Mouse (Mus musculus) limb, embryonic 14.5 days (tissue): ENCODE results near the gene Actl10. TPM values are rescaled to one million over a fixed set of nuclear protein-coding genes. Genes with fewer than 3 reads are reported as not detected.

Experiments used
- ATAC-seq: fragments of 200-750 bp; cut with Nextera tagmentation; 2 replicates; pipeline ENCODE4 v1.8.0; 2017; ENCODE audit warnings: low read depth, moderate number of reproducible peaks, moderate TSS enrichment; ENCODE audit not compliant: low FRiP score
- DNase-seq: peaks from one replicate; pipeline ENCODE4 v3.0.0-alpha.2; 2015; ENCODE audit warnings: low spot score
- H3K27ac ChIP-seq: fragments of 300-500 bp; sonication (generic); replicated peaks from 2 replicates; pipeline ENCODE4 v1.5.1; 2014; ENCODE audit warnings: low read depth, mild to moderate bottlenecking, low read length, moderate library complexity, mixed read lengths
- H3K27me3 ChIP-seq: fragments of 300-500 bp; sonication (generic); 2 replicates; pipeline ENCODE4 v1.6.1; 2014; ENCODE audit warnings: low read length, mixed read lengths; ENCODE audit not compliant: control insufficient read depth, insufficient read depth
- H3K36me3 ChIP-seq: fragments of 300-500 bp; sonication (generic); 2 replicates; pipeline ENCODE4 v1.6.1; 2014; ENCODE audit warnings: mild to moderate bottlenecking, low read length, moderate library complexity, mixed read lengths; ENCODE audit not compliant: control insufficient read depth, insufficient read depth
- H3K4me1 ChIP-seq: fragments of 300-500 bp; sonication (generic); 2 replicates; pipeline ENCODE4 v1.6.1; 2014; ENCODE audit warnings: antibody characterized with exemption, low read length, mixed read lengths; ENCODE audit not compliant: control insufficient read depth, insufficient read depth
- H3K4me2 ChIP-seq: fragments of 300-500 bp; sonication (generic); replicated peaks from 2 replicates; pipeline ENCODE4 v1.6.1; 2014; ENCODE audit warnings: low read depth, mild to moderate bottlenecking, low read length, moderate library complexity; ENCODE audit not compliant: severe bottlenecking
- H3K4me3 ChIP-seq: fragments of 300-500 bp; sonication (generic); replicated peaks from 2 replicates; pipeline ENCODE4 v1.5.1; 2014; ENCODE audit warnings: low read length
- H3K9ac ChIP-seq: fragments of 300-500 bp; sonication (generic); 2 replicates; pipeline ENCODE4 v1.6.1; 2014; ENCODE audit warnings: mild to moderate bottlenecking, low read depth, low read length, moderate library complexity; ENCODE audit not compliant: severe bottlenecking
- H3K9me3 ChIP-seq: fragments of 300-500 bp; sonication (generic); 2 replicates; pipeline ENCODE4 v1.6.1; 2016; ENCODE audit warnings: low read length; ENCODE audit not compliant: control insufficient read depth
- POLR2A ChIP-seq: fragments of 200-500 bp; IDR thresholded peaks from 2 replicates; pipeline ENCODE4 v1.8.0; 2012; ENCODE audit warnings: inconsistent platforms, mild to moderate bottlenecking, moderate library complexity, borderline replicate concordance; ENCODE audit not compliant: insufficient read depth, insufficient read length; ENCODE audit errors: extremely low read depth
- WGBS: fragments of 180-500 bp; shearing (Covaris S2); extraction: QIAGEN DNeasy Blood & Tissue Kit; methylation state at CpG from one replicate; pipeline ENCODE4 v1.1.7; 2014; 5-methylcytosine and 5-hydroxymethylcytosine counted together
- polyA plus RNA-seq, 2 experiments: library from polyadenylated mRNA; depleted of rRNA in 1 of 2; stranded (reverse) in 1 of 2; unstranded in 1 of 2; fragments of >200 nt; fragmentation: Nextera tagmentation in 1 of 2; extraction: Ambion mirVana in 1 of 2; gene quantifications; 2 replicates each; pipeline versions ENCODE4 v1.2.1 to v1.2.3; 2012 to 2014

The Actl10 gene
- polyA plus RNA-seq, 2 experiments, result 0.09 to 0.21 TPM

DNA sequence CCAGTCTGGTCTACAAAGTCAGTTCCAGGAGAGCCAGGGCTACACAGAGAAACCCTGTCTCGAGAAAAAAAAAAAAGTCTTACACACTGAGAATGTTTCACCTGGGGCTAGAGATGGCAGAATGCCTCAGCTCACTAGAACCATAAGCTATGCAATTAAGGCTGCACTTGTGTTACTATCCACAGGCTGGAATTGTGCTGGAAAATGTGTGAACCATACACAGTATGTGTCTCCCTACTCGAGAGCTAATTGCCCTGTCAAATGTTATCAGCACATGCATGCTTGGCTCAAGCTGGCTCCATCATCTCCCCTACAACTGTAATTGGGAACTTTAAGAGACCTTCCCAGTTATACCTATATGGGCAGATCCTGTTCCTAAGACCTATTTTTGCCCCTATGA, 639 bp upstream of the Actl10 start:
- Histone ChIP-seq H3K27ac (no peak overlapping the region), H3K36me3 (no peaks in the 10 kb centered on the region), H3K9me3 (no peaks in the 10 kb centered on the region), H3K4me3 (no peak overlapping the region), H3K9ac (no peak overlapping the region), H3K27me3 (peaks cover 15% of the 10 kb centered on the region), H3K4me2 (no peak overlapping the region), H3K4me1 (peaks cover 19% of the 10 kb centered on the region)
- DNase-seq, result no peak
- WGBS, result 69% methylated on average over 2 of the region's 2 CpGs
- no peak for ATAC-seq
- no peak for TF ChIP-seq POLR2A

DNA sequence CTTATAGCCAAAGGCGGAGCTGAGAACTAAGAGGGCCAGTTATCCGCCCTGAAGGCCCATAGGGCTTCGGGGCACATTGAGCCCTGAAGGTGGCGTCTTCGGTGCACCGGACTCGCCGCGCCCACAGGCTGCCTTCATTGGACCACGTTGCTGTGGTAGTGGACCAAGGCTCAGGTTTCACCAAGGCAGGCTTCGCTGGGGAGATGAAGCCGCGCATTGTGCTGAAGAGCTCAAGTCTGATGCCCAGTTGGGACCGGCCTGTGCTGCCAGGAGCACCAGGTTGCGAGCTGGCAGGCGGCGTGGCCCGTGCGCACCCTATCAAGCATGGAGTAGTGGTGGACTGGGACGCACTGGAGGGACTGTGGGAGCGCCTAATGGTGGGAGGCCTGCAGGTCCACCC, 351 bp downstream of the Actl10 start:
- Histone ChIP-seq H3K4me1 (peaks cover 21% of the 10 kb centered on the region), H3K27me3 (peaks cover 15% of the 10 kb centered on the region), H3K27ac (no peak overlapping the region), H3K9me3 (no peaks in the 10 kb centered on the region), H3K9ac (peak overlapping the region; percentile 21; the same call in 1 of the 2 replicates), H3K4me2 (peak overlapping the region; percentile 41), H3K36me3 (no peaks in the 10 kb centered on the region), H3K4me3 (peak overlapping the region; percentile 8; the same call in 1 of the 2 replicates)
- 29% methylated on average over 21 of the region's 21 CpGs for WGBS
- no peak for ATAC-seq
- TF ChIP-seq POLR2A, result no peak
- DNase-seq, result no peak

DNA sequence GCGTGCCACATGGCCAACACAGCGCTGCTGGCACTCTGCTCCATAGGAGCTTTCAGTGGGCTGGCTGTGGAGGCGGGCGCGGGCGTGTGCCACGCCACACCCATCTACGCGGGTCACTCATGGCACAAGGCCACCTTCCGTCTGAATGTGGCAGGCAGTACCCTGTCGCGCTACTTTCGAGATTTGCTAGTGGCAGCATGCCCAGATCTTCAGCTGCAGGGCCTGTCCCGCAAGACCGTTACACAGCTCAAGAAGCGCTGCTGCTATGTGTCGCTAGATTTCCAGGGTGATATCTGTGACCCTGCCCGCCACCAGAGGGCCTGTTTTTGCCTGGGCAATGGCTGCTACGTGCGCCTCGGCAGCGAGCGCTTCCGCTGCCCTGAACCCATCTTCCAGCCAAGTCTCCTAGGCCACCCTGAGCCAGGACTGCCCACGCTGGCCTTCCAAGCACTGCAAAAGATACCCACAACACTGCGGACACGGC, 890 bp downstream of the Actl10 start:
- DNase-seq (peak; percentile 52), ATAC-seq (peak; percentile 42)
- peak overlapping the region; percentile 21; the same call in 1 of the 2 replicates for H3K9ac ChIP-seq
- H3K4me3 ChIP-seq, result peak overlapping the region; percentile 8; the same call in 1 of the 2 replicates
- H3K4me2 ChIP-seq, result peak overlapping the region; percentile 41
- peaks cover 26% of the 10 kb centered on the region for H3K4me1 ChIP-seq
- TF ChIP-seq POLR2A, result no peak
- H3K36me3 ChIP-seq, result no peaks in the 10 kb centered on the region
- H3K27me3 ChIP-seq, result peaks cover 15% of the 10 kb centered on the region
- no peaks in the 10 kb centered on the region for H3K9me3 ChIP-seq
- 19% methylated on average over 27 of the region's 27 CpGs for whole genome bisulfite sequencing
- H3K27ac ChIP-seq, result no peak overlapping the region

DNA sequence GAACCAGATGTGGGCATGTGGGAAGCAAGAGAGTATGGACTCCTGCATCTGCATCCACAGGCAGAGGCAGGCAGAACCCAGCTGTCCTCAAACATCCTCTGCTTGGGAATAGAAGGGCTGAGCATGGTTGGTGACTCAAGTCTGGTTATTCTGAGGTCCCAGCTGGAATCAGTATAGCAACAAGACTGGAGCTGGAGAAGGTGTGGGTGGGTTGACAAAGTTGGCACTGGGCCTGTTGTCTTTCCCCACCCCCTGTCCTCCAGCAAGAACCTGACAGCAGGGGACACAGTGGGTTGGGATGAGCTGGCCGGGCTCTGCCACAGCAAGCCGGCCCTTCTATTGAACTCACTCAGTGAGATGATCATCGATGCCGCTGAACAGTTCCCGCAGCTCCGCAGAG, 3.7 kb downstream of the Actl10 start:
- Histone ChIP-seq H3K27me3 (peaks cover 8% of the 10 kb centered on the region), H3K9ac (no peak overlapping the region), H3K9me3 (no peaks in the 10 kb centered on the region), H3K4me2 (no peak overlapping the region), H3K27ac (no peak overlapping the region), H3K4me3 (no peak overlapping the region), H3K4me1 (peaks cover 37% of the 10 kb centered on the region), H3K36me3 (peaks cover 3% of the 10 kb centered on the region; the same call in 1 of the 2 replicates)
- ATAC-seq (no peak), DNase-seq (no peak)
- TF ChIP-seq POLR2A, result no peak
- WGBS, result 96% methylated on average over 5 of the region's 6 CpGs

DNA sequence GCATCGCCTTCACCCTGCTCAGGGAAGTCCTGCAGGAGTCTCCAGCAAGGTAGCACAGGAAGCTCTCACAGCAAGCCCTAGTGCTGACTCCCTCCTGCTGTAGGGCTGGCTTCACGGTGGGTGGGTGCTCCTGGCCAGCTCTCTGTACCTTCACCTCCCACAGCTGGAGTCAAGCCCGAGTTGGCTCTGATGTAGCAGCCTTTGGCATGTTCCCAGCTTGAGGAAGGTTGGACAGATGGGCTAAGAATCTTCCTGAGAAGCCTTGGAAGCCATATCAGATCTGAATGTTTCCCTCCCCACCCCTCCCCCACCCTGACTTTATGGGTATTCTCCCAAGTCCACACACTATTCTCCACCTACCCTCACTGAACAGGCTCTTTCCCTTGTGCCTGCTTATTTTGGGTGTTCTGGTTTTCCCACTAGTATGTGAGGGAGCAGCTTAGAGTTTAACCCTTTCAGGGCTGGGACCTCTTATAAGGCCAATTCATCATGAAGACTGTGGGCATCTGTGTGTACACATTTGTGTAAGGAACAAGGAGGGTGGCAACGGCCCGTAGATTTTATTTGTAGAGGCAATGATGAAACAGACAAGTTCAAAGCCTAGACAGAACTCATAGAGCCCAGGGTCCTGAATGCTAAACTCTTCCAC, 5.7 kb downstream of the Actl10 start:
- H3K9ac ChIP-seq, result no peak overlapping the region
- H3K4me2 ChIP-seq, result no peak overlapping the region
- H3K4me3 ChIP-seq, result no peak overlapping the region
- ATAC-seq, result no peak
- peaks cover 20% of the 10 kb centered on the region; the same call in 1 of the 2 replicates for H3K36me3 ChIP-seq
- WGBS, result 49% methylated on average over 5 of the region's 5 CpGs
- H3K27me3 ChIP-seq, result no peaks in the 10 kb centered on the region
- peaks cover 29% of the 10 kb centered on the region for H3K4me1 ChIP-seq
- no peak overlapping the region for H3K27ac ChIP-seq
- no peak for TF ChIP-seq POLR2A
- no peaks in the 10 kb centered on the region for H3K9me3 ChIP-seq
- no peak for DNase-seq
